Mouse (Mus musculus) macrophage (primary cell): ENCODE data around the gene Hhex. TPM values are rescaled to one million over a fixed set of nuclear protein-coding genes. Genes with fewer than 3 reads are reported as not detected.
A peak's percentile ranks its signal among the peaks of the same experiment; 100 is the strongest.

Experiments used
- H3K27ac ChIP-seq: fragments of 350-480 bp; formaldehyde crosslinking; 2 replicates; pipeline ENCODE4 v1.9.0; 2021
- H3K36me3 ChIP-seq: fragments of 350-480 bp; formaldehyde crosslinking; 2 replicates; pipeline ENCODE4 v1.9.0; 2021; ENCODE audit errors: inconsistent target
- H3K4me3 ChIP-seq: fragments of 350-480 bp; formaldehyde crosslinking; 2 replicates; pipeline ENCODE4 v1.9.0; 2021; ENCODE audit errors: inconsistent target
- H3K79me2 ChIP-seq: fragments of 350-480 bp; formaldehyde crosslinking; 2 replicates; pipeline ENCODE4 v1.9.0; 2021; ENCODE audit errors: inconsistent target
- WGBS: methylation state at CpG from one replicate; pipeline ENCODE4 v1.1.7; 2026; ENCODE audit warnings: inconsistent platforms; ENCODE audit not compliant: missing documents; 5-methylcytosine and 5-hydroxymethylcytosine counted together
- polyA plus RNA-seq: library from polyadenylated mRNA; stranded (reverse); fragments of 250-400 nt; gene quantifications from 3 replicates; pipeline ENCODE4 v1.2.4, GENCODE M21; 2018; ENCODE audit warnings: inconsistent platforms

The Hhex gene
- polyA plus RNA-seq, 1 experiment from 2014 or later, result 70.1 TPM

- Histone ChIP-seq H3K27ac (peak overlapping the region; percentile 99), H3K36me3 (peaks cover 14% of the 10 kb centered on the region; the same call in 1 of the 2 replicates), H3K79me2 (peaks cover 20% of the 10 kb centered on the region), H3K4me3 (peak overlapping the region; percentile 47)
- WGBS, result 8% methylated on average over 28 of the region's 28 CpGs
Measured at GRCm38 (mm10) chr19:37436514-37437288, 2.1 kb downstream of the Hhex start.

GRCm38 (mm10) chr19:37437289-37437606 lies 2.6 kb downstream of the Hhex start:
- H3K27ac ChIP-seq, result peak overlapping the region; percentile 99
- WGBS, result 33% methylated on average over 14 of the region's 14 CpGs
- H3K79me2 ChIP-seq, result peaks cover 20% of the 10 kb centered on the region
- H3K36me3 ChIP-seq, result peaks cover 14% of the 10 kb centered on the region; the same call in 1 of the 2 replicates
- peak overlapping the region; percentile 47 for H3K4me3 ChIP-seq

- Histone ChIP-seq H3K79me2 (peaks cover 20% of the 10 kb centered on the region), H3K27ac (no peak overlapping the region), H3K4me3 (no peak overlapping the region), H3K36me3 (peaks cover 14% of the 10 kb centered on the region; the same call in 1 of the 2 replicates)
- 91% methylated on average over 4 of the region's 4 CpGs for WGBS
Measured at GRCm38 (mm10) chr19:37440181-37440580, 5.6 kb downstream of the Hhex start.

GRCm38 (mm10) chr19:37440708-37441475 lies 6.3 kb downstream of the Hhex start:
- Histone ChIP-seq H3K36me3 (peaks cover 14% of the 10 kb centered on the region; the same call in 1 of the 2 replicates), H3K4me3 (no peak overlapping the region), H3K79me2 (peaks cover 20% of the 10 kb centered on the region), H3K27ac (no peak overlapping the region)
- 95% methylated on average over 11 of the region's 16 CpGs for WGBS

GRCm38 (mm10) chr19:37442524-37443286 lies 8.1 kb downstream of the Hhex start:
- 41% methylated on average over 10 of the region's 10 CpGs for WGBS
- H3K36me3 ChIP-seq, result peaks cover 14% of the 10 kb centered on the region; the same call in 1 of the 2 replicates
- H3K79me2 ChIP-seq, result peaks cover 8% of the 10 kb centered on the region
- H3K4me3 ChIP-seq, result no peak overlapping the region
- H3K27ac ChIP-seq, result no peak overlapping the region

GRCm38 (mm10) chr19:37443631-37444140 lies 9.1 kb downstream of the Hhex start:
- 30% methylated on average over 4 of the region's 4 CpGs for WGBS
- H3K4me3 ChIP-seq, result no peak overlapping the region
- no peak overlapping the region for H3K27ac ChIP-seq
- peaks cover 11% of the 10 kb centered on the region; the same call in 1 of the 2 replicates for H3K36me3 ChIP-seq
- H3K79me2 ChIP-seq, result no peaks in the 10 kb centered on the region

GRCm38 (mm10) chr19:37448212-37448611 lies 13.6 kb downstream of the Hhex start:
- 0% methylated on average over 5 of the region's 5 CpGs for WGBS
- H3K4me3 ChIP-seq, result peak overlapping the region; percentile 34
- peak overlapping the region; percentile 63 for H3K27ac ChIP-seq
- H3K79me2 ChIP-seq, result no peaks in the 10 kb centered on the region
- no peaks in the 10 kb centered on the region for H3K36me3 ChIP-seq

GRCm38 (mm10) chr19:37449246-37449645 lies 14.6 kb downstream of the Hhex start:
- 93% methylated on average over 3 of the region's 3 CpGs for WGBS
- no peaks in the 10 kb centered on the region for H3K79me2 ChIP-seq
- no peaks in the 10 kb centered on the region for H3K36me3 ChIP-seq
- no peak overlapping the region for H3K4me3 ChIP-seq
- no peak overlapping the region for H3K27ac ChIP-seq

GRCm38 (mm10) chr19:37455528-37455927 lies 20.9 kb downstream of the Hhex start:
- 94% methylated on average over 2 of the region's 2 CpGs for WGBS
- Histone ChIP-seq H3K36me3 (no peaks in the 10 kb centered on the region), H3K27ac (no peak overlapping the region)

GRCm38 (mm10) chr19:37455961-37456360 lies 21.4 kb downstream of the Hhex start:
- Histone ChIP-seq H3K4me3 (no peak overlapping the region), H3K27ac (no peak overlapping the region), H3K79me2 (no peaks in the 10 kb centered on the region), H3K36me3 (no peaks in the 10 kb centered on the region)
- 100% methylated on average over 1 of the region's 1 CpGs for WGBS

More at GRCm38 (mm10) chr19:37455528-37455927, 20.9 kb downstream of the Hhex start:
- Histone ChIP-seq H3K79me2 (no peaks in the 10 kb centered on the region), H3K4me3 (no peak overlapping the region)

GRCm38 (mm10) chr19:37458013-37458412 lies 23.4 kb downstream of the Hhex start:
- no peak overlapping the region for H3K4me3 ChIP-seq
- 91% methylated on average over 6 of the region's 6 CpGs for WGBS
- no peak overlapping the region for H3K27ac ChIP-seq
- no peaks in the 10 kb centered on the region for H3K79me2 ChIP-seq
- H3K36me3 ChIP-seq, result no peaks in the 10 kb centered on the region

- H3K79me2 ChIP-seq, result no peaks in the 10 kb centered on the region
- no peak overlapping the region for H3K4me3 ChIP-seq
- 43% methylated on average over 3 of the region's 3 CpGs for WGBS
- no peak overlapping the region for H3K27ac ChIP-seq
- H3K36me3 ChIP-seq, result no peaks in the 10 kb centered on the region
Measured at GRCm38 (mm10) chr19:37466403-37466802, 31.8 kb downstream of the Hhex start.

GRCm38 (mm10) chr19:37466978-37467377 lies 32.4 kb downstream of the Hhex start:
- Histone ChIP-seq H3K27ac (no peak overlapping the region), H3K4me3 (no peak overlapping the region), H3K36me3 (no peaks in the 10 kb centered on the region), H3K79me2 (no peaks in the 10 kb centered on the region)
- WGBS, result 34% methylated on average over 5 of the region's 5 CpGs

- WGBS, result 95% methylated on average over 6 of the region's 6 CpGs
Measured at GRCm38 (mm10) chr19:37468841-37469566, 34.4 kb downstream of the Hhex start.

More at GRCm38 (mm10) chr19:37468841-37469566, 34.4 kb downstream of the Hhex start:
- Histone ChIP-seq H3K36me3 (no peaks in the 10 kb centered on the region), H3K4me3 (no peak overlapping the region), H3K27ac (no peak overlapping the region), H3K79me2 (no peaks in the 10 kb centered on the region)
